Mouse (Mus musculus): ENCODE measurements around the gene Med6. TPM values are rescaled to one million over a fixed set of nuclear protein-coding genes. Genes with fewer than 3 reads are reported as not detected.

The Med6 gene
- polyA plus RNA-seq, 2 experiments: 27.2 to 38.7 TPM

GRCm38 (mm10) chr12:81626226-81626861 is 31.5 kb upstream of the Med6 start:
- no peak overlapping the region for H3K9ac ChIP-seq (replicated peaks)
- WGBS (ENCODE audit: insufficient replicate concordance): 49% methylated on average over 12 of the region's 12 CpGs
- peaks cover 0 to 2% of the 10 kb centered on the region in 2 experiments; a peak in 2 of 4 replicates for H3K4me1 ChIP-seq (replicated peaks; ENCODE audit: control insufficient read depth in 2 of 2, insufficient read depth in 2 of 2, low read length in 1 of 2)
- H3K27me3 ChIP-seq (ENCODE audit: control insufficient read depth, insufficient read depth, low read length): peaks cover 23% of the 10 kb centered on the region
- H3K36me3 ChIP-seq (replicated peaks; ENCODE audit: control insufficient read depth, insufficient read depth, low read depth): no peaks in the 10 kb centered on the region
- no peaks in the 10 kb centered on the region for H3K9me3 ChIP-seq (ENCODE audit: control insufficient read depth, low read length)
- ATAC-seq (ENCODE audit: insufficient read depth) (no peak), DNase-seq (ENCODE audit: low read depth in 3 of 3, low spot score in 3 of 3) (no peak)
- H3K4me3 ChIP-seq (ENCODE audit: insufficient read depth in 1 of 2, low read depth in 2 of 2, low read length in 2 of 2): no peak overlapping the region
- no peak overlapping the region for H3K27ac ChIP-seq
- H3K4me2 ChIP-seq (ENCODE audit: low read depth): no peak overlapping the region
- TF ChIP-seq EP300 (IDR thresholded peaks at IDR 0.05; ENCODE audit: low read depth): no peak
- TF ChIP-seq CTCF (IDR thresholded peaks at IDR 0.05; ENCODE audit: low read depth): no peak

GRCm38 (mm10) chr12:81623377-81623776 is 28.6 kb upstream of the Med6 start:
- Histone ChIP-seq H3K4me3 (ENCODE audit: insufficient read depth in 1 of 2, low read depth in 2 of 2, low read length in 2 of 2) (no peak overlapping the region), H3K9ac (replicated peaks) (no peak overlapping the region), H3K4me2 (ENCODE audit: low read depth) (no peak overlapping the region), H3K4me1 (replicated peaks; ENCODE audit: control insufficient read depth in 2 of 2, insufficient read depth in 2 of 2, low read length in 1 of 2) (peaks cover 0 to 2% of the 10 kb centered on the region in 2 experiments; a peak in 2 of 4 replicates), H3K27me3 (ENCODE audit: control insufficient read depth, insufficient read depth, low read length) (no peaks in the 10 kb centered on the region; the same call in 1 of the 2 replicates), H3K36me3 (replicated peaks; ENCODE audit: control insufficient read depth, insufficient read depth, low read depth) (no peaks in the 10 kb centered on the region), H3K27ac (no peak overlapping the region), H3K9me3 (ENCODE audit: control insufficient read depth, low read length) (no peaks in the 10 kb centered on the region)
- DNase-seq (ENCODE audit: low read depth in 3 of 3, low spot score in 3 of 3) (no peak), ATAC-seq (ENCODE audit: insufficient read depth) (no peak)
- TF ChIP-seq CTCF (IDR thresholded peaks at IDR 0.05; ENCODE audit: low read depth): no peak
- no peak for TF ChIP-seq EP300 (IDR thresholded peaks at IDR 0.05; ENCODE audit: low read depth)
- WGBS (ENCODE audit: insufficient replicate concordance): 61% methylated on average over 4 of the region's 4 CpGs

DNA sequence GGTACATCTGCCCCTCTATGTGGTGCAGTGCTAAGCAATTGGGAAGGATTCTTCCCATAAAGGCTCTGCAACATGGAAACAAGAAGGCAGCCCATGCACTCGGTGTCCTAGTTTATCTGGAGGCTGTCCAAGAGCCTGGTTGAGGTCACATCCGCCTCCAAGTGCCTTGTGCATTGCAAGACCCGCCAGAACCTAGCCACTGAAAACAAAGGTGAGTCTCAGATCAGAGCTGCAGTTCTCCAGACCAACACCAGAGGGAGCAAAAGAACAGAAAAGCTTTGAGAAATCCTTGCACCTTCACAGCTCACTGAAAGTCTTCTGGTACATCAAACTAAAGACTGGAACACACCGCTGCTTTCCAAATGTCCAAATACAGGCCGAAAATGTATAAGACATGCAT is 24.5 kb upstream of the Med6 start:
- Histone ChIP-seq H3K4me3 (ENCODE audit: insufficient read depth in 1 of 2, low read depth in 2 of 2, low read length in 2 of 2) (no peak overlapping the region), H3K9me3 (ENCODE audit: control insufficient read depth, low read length) (no peaks in the 10 kb centered on the region), H3K36me3 (replicated peaks; ENCODE audit: control insufficient read depth, insufficient read depth, low read depth) (no peaks in the 10 kb centered on the region), H3K27ac (no peak overlapping the region), H3K9ac (replicated peaks) (no peak overlapping the region), H3K4me2 (ENCODE audit: low read depth) (no peak overlapping the region), H3K27me3 (ENCODE audit: control insufficient read depth, insufficient read depth, low read length) (no peaks in the 10 kb centered on the region), H3K4me1 (replicated peaks; ENCODE audit: control insufficient read depth in 2 of 2, insufficient read depth in 2 of 2, low read length in 1 of 2) (no peaks in the 10 kb centered on the region)
- peak in 1 of 3 experiments; percentile 40 for DNase-seq (ENCODE audit: low read depth in 3 of 3, low spot score in 3 of 3)
- TF ChIP-seq CTCF (IDR thresholded peaks at IDR 0.05; ENCODE audit: low read depth): peak; percentile 81
- no peak for TF ChIP-seq EP300 (IDR thresholded peaks at IDR 0.05; ENCODE audit: low read depth)
- ATAC-seq (ENCODE audit: insufficient read depth): no peak
- WGBS (ENCODE audit: insufficient replicate concordance): 12% methylated on average over 5 of the region's 5 CpGs

- H3K27ac ChIP-seq: no peak overlapping the region
- 37% methylated on average over 7 of the region's 7 CpGs for WGBS (ENCODE audit: insufficient replicate concordance)
Observed at GRCm38 (mm10) chr12:81616980-81617379, 22.2 kb upstream of the Med6 start.

DNA sequence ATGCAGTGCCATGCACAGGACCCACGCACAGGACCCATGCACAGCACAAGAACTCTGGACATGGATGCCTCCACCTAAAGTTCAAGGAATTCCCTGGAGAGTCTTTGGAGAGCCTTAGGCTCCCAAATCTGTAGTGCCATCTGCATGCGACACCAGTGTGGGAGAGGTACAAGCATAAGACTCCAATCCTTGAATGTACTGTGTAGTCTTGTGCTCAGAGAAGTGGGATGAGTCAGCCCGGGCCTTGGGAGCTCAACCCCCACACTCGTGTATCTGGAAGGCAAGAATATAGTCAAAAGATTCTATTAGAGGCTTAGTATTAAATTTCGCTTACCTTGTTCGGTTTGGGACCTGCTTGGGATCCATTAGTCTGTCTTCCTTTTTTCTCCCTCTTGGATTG is 21.0 kb upstream of the Med6 start:
- Histone ChIP-seq H3K9ac (replicated peaks) (no peak overlapping the region), H3K4me1 (replicated peaks; ENCODE audit: control insufficient read depth in 2 of 2, insufficient read depth in 2 of 2, low read length in 1 of 2) (no peaks in the 10 kb centered on the region), H3K36me3 (replicated peaks; ENCODE audit: control insufficient read depth, insufficient read depth, low read depth) (no peaks in the 10 kb centered on the region), H3K4me2 (ENCODE audit: low read depth) (no peak overlapping the region), H3K9me3 (ENCODE audit: control insufficient read depth, low read length) (no peaks in the 10 kb centered on the region), H3K27ac (no peak overlapping the region), H3K27me3 (ENCODE audit: control insufficient read depth, insufficient read depth, low read length) (no peaks in the 10 kb centered on the region), H3K4me3 (ENCODE audit: insufficient read depth in 1 of 2, low read depth in 2 of 2, low read length in 2 of 2) (no peak overlapping the region)
- no peak for DNase-seq (ENCODE audit: low read depth in 3 of 3, low spot score in 3 of 3)
- no peak for TF ChIP-seq EP300 (IDR thresholded peaks at IDR 0.05; ENCODE audit: low read depth)
- TF ChIP-seq CTCF (IDR thresholded peaks at IDR 0.05; ENCODE audit: low read depth): no peak
- ATAC-seq (ENCODE audit: insufficient read depth): no peak
- WGBS (ENCODE audit: insufficient replicate concordance): 58% methylated on average over 6 of the region's 6 CpGs

More at GRCm38 (mm10) chr12:81616980-81617379, 22.2 kb upstream of the Med6 start:
- Histone ChIP-seq H3K27me3 (ENCODE audit: control insufficient read depth, insufficient read depth, low read length) (no peaks in the 10 kb centered on the region), H3K4me3 (ENCODE audit: insufficient read depth in 1 of 2, low read depth in 2 of 2, low read length in 2 of 2) (no peak overlapping the region), H3K9me3 (ENCODE audit: control insufficient read depth, low read length) (no peaks in the 10 kb centered on the region), H3K9ac (replicated peaks) (no peak overlapping the region), H3K36me3 (replicated peaks; ENCODE audit: control insufficient read depth, insufficient read depth, low read depth) (no peaks in the 10 kb centered on the region), H3K4me2 (ENCODE audit: low read depth) (no peak overlapping the region), H3K4me1 (replicated peaks; ENCODE audit: control insufficient read depth in 2 of 2, insufficient read depth in 2 of 2, low read length in 1 of 2) (no peaks in the 10 kb centered on the region)
- DNase-seq (ENCODE audit: low read depth in 3 of 3, low spot score in 3 of 3): no peak
- no peak for ATAC-seq (ENCODE audit: insufficient read depth)
- no peak for TF ChIP-seq EP300 (IDR thresholded peaks at IDR 0.05; ENCODE audit: low read depth)
- TF ChIP-seq CTCF (IDR thresholded peaks at IDR 0.05; ENCODE audit: low read depth): no peak

Data from liver, embryonic 14.5 days (tissue).